Mouse (Mus musculus): ENCODE measurements around the gene Olfr467. TPM values are rescaled to one million over a fixed set of nuclear protein-coding genes. Genes with fewer than 3 reads are reported as not detected.

Olfr467 gene
- not detected in 2 replicates for polyA plus RNA-seq (2015; fragmentation: Nextera tagmentation; extraction: Ambion mirVana)

DNA sequence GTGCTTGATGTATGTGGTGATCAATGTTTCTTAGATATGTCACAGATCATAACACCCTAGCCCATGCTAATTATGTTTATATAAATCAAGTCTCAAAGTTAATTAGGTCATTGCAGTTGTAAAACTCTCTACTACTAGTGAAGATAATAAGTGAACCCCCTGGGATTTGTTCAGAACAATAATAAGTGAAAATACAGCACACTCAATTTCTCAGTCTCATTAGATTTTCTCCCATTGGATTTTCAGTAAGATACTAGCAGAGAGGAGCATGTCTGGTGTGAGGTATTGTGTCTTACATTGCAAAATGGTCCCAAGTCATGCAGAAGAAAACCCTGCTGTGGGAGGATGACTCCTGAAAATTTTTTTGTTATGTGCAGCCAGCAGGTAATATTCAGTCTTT is at the start of gene Olfr467:
Gene Olfr467, plus strand, starts transcription at position 301 of the 400 bp plus-strand sequence.
- H3K4me1 ChIP-seq (ENCODE audit: control insufficient read depth, insufficient read depth, low read length): no peaks in the 10 kb centered on the region
- no peak within 1 kb of the TSS for H3K27ac ChIP-seq (ENCODE audit: low read length)
- no peaks in the 10 kb centered on the region for H3K27me3 ChIP-seq (ENCODE audit: control insufficient read depth, insufficient read depth, low read length)
- no peak for ATAC-seq (replicated peaks; ENCODE audit: extremely low read depth, insufficient read depth, low FRiP score)
- no peak within 1 kb of the TSS for H3K4me3 ChIP-seq (ENCODE audit: low read length)
- H3K9me3 ChIP-seq (replicated peaks; ENCODE audit: control insufficient read depth, low read length): peaks cover 3% of the 10 kb centered on the region; the same call in 1 of the 2 replicates
- no peaks in the 10 kb centered on the region for H3K36me3 ChIP-seq (ENCODE audit: control insufficient read depth, insufficient read depth)
- H3K4me2 ChIP-seq (ENCODE audit: low read depth, low read length): no peak within 1 kb of the TSS
- H3K9ac ChIP-seq (ENCODE audit: low read length): no peak within 1 kb of the TSS

DNA sequence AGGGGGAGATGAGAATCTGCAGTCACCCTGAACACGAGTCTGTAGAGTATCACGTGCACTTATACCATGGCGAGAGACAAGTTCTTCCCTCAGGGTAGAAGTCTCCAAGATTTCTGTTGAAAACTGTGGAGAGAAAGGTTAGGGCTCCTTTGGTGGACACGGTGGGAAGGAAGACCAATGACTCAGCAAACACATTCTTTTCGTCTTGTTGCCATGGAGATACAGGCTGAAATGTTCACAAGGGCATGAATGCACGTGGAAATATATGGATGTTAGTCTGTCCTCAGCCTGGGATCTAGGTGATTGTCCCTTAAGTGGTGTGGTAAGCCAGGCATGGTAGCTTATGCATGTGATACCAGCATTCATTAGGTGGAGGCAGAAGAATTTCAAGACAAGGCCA is 41.3 kb upstream of the Olfr467 start:
- ATAC-seq (replicated peaks; ENCODE audit: extremely low read depth, insufficient read depth, low FRiP score): no peak
- 52% methylated on average over 6 of the region's 6 CpGs for WGBS

GRCm38 (mm10) chr7:107778216-107778615 is 33.8 kb upstream of the Olfr467 start:
- Histone ChIP-seq H3K27ac (ENCODE audit: low read length) (no peak overlapping the region), H3K27me3 (ENCODE audit: control insufficient read depth, insufficient read depth, low read length) (no peaks in the 10 kb centered on the region), H3K4me3 (ENCODE audit: low read length) (no peak overlapping the region), H3K4me1 (ENCODE audit: control insufficient read depth, insufficient read depth, low read length) (no peaks in the 10 kb centered on the region), H3K9ac (ENCODE audit: low read length) (no peak overlapping the region), H3K9me3 (replicated peaks; ENCODE audit: control insufficient read depth, low read length) (no peaks in the 10 kb centered on the region), H3K4me2 (ENCODE audit: low read depth, low read length) (no peak overlapping the region), H3K36me3 (ENCODE audit: control insufficient read depth, insufficient read depth) (no peaks in the 10 kb centered on the region)
- ATAC-seq (replicated peaks; ENCODE audit: extremely low read depth, insufficient read depth, low FRiP score): no peak
- 61% methylated on average over 1 of the region's 1 CpGs for WGBS

More for the DNA sequence above, 41.3 kb upstream of the Olfr467 start:
- Histone ChIP-seq H3K9ac (ENCODE audit: low read length) (no peak overlapping the region), H3K27ac (ENCODE audit: low read length) (no peak overlapping the region), H3K36me3 (ENCODE audit: control insufficient read depth, insufficient read depth) (no peaks in the 10 kb centered on the region), H3K9me3 (replicated peaks; ENCODE audit: control insufficient read depth, low read length) (no peaks in the 10 kb centered on the region), H3K4me1 (ENCODE audit: control insufficient read depth, insufficient read depth, low read length) (no peaks in the 10 kb centered on the region), H3K27me3 (ENCODE audit: control insufficient read depth, insufficient read depth, low read length) (no peaks in the 10 kb centered on the region), H3K4me3 (ENCODE audit: low read length) (no peak overlapping the region), H3K4me2 (ENCODE audit: low read depth, low read length) (no peak overlapping the region)

GRCm38 (mm10) chr7:107779611-107780010 is 32.5 kb upstream of the Olfr467 start:
- H3K36me3 ChIP-seq (ENCODE audit: control insufficient read depth, insufficient read depth): no peaks in the 10 kb centered on the region
- no peak overlapping the region for H3K4me3 ChIP-seq (ENCODE audit: low read length)
- no peaks in the 10 kb centered on the region for H3K9me3 ChIP-seq (replicated peaks; ENCODE audit: control insufficient read depth, low read length)
- H3K27ac ChIP-seq (ENCODE audit: low read length): no peak overlapping the region
- no peaks in the 10 kb centered on the region for H3K4me1 ChIP-seq (ENCODE audit: control insufficient read depth, insufficient read depth, low read length)
- no peak overlapping the region for H3K4me2 ChIP-seq (ENCODE audit: low read depth, low read length)
- WGBS: 41% methylated on average over 4 of the region's 4 CpGs
- ATAC-seq (replicated peaks; ENCODE audit: extremely low read depth, insufficient read depth, low FRiP score): no peak
- H3K27me3 ChIP-seq (ENCODE audit: control insufficient read depth, insufficient read depth, low read length): no peaks in the 10 kb centered on the region
- H3K9ac ChIP-seq (ENCODE audit: low read length): no peak overlapping the region

DNA sequence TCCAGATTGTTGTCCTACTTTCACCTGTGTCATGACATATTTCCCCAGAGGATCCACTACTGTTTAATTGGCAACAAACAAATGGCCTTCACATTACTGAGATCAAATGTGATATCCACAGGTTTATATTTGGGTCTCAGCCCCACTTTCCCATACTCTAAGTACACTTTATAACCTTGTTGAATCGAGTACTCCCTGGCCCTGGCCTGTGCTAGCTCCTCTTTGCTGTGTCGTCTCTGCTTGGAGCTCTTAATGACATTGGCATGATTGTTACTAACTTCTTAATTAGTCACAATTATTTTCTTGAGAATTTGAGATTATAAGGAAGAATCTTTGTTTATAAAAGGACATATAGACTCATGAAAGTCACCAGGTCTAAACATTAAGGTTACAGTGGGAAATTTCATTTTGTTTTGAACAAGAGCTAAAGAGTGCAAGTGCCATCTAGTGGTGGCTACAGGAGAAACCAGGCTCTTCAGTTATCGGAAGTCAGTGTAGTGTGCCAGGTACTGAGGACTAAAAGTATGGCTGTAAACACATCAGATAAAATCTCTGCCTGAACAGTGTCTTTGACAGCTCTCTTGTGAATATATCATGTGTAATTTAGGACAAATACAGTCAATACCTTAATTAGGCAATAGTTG is 24.0 kb upstream of the Olfr467 start:
- no peak overlapping the region for H3K4me2 ChIP-seq (ENCODE audit: low read depth, low read length)
- H3K27me3 ChIP-seq (ENCODE audit: control insufficient read depth, insufficient read depth, low read length): no peaks in the 10 kb centered on the region
- H3K27ac ChIP-seq (ENCODE audit: low read length): no peak overlapping the region
- H3K4me3 ChIP-seq (ENCODE audit: low read length): no peak overlapping the region
- no peaks in the 10 kb centered on the region for H3K4me1 ChIP-seq (ENCODE audit: control insufficient read depth, insufficient read depth, low read length)
- no peak for ATAC-seq (replicated peaks; ENCODE audit: extremely low read depth, insufficient read depth, low FRiP score)
- no peaks in the 10 kb centered on the region for H3K36me3 ChIP-seq (ENCODE audit: control insufficient read depth, insufficient read depth)
- 59% methylated on average over 3 of the region's 3 CpGs for WGBS
- H3K9me3 ChIP-seq (replicated peaks; ENCODE audit: control insufficient read depth, low read length): no peaks in the 10 kb centered on the region
- no peak overlapping the region for H3K9ac ChIP-seq (ENCODE audit: low read length)

DNA sequence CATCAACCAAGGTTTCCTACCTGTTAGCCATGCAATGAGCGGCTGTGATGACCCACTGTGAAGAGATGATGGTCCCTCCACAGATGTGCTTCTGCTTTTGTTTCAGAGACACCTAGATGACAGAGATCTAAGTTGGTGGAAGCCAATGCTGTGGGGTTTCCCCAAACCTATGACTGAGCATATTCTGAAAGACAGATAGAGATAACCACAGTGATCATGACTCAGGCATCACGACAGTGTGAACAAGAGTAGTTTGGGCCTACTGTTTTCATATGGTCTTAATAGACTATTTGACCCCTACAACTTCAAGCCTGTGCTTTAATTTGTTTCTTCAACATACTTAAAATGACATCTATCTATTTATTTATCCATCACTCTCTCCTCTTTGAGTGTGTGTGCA is 15.6 kb upstream of the Olfr467 start:
- 77% methylated on average over 2 of the region's 2 CpGs for WGBS
- H3K4me1 ChIP-seq (ENCODE audit: control insufficient read depth, insufficient read depth, low read length): no peaks in the 10 kb centered on the region
- no peak overlapping the region for H3K27ac ChIP-seq (ENCODE audit: low read length)
- H3K9ac ChIP-seq (ENCODE audit: low read length): no peak overlapping the region
- H3K4me3 ChIP-seq (ENCODE audit: low read length): no peak overlapping the region
- H3K27me3 ChIP-seq (ENCODE audit: control insufficient read depth, insufficient read depth, low read length): no peaks in the 10 kb centered on the region
- no peak overlapping the region for H3K4me2 ChIP-seq (ENCODE audit: low read depth, low read length)
- no peaks in the 10 kb centered on the region for H3K36me3 ChIP-seq (ENCODE audit: control insufficient read depth, insufficient read depth)
- no peak for ATAC-seq (replicated peaks; ENCODE audit: extremely low read depth, insufficient read depth, low FRiP score)
- no peaks in the 10 kb centered on the region for H3K9me3 ChIP-seq (replicated peaks; ENCODE audit: control insufficient read depth, low read length)

DNA sequence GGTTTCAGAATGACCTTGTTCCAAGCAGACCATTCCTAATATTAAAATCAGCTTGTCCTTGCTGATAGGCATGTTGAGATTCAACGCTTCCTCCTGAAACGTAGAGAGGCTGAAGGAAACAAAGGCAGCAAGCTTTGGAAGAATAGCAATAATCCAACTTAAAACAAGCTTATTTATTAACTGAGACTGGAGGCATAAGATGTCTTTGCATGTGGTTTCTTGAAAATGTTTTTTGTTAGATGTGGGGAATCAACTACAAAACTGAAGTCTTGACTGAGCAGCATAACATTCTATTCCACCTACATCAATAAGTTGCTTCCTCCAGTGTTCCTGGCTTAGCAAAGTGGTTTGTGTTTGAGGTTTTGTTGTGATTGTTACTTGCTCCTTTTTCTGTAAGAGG is 11.0 kb upstream of the Olfr467 start, which contains the start of gene Ovch2:
Gene Ovch2, minus strand, starts transcription at position 101 of the 400 bp plus-strand sequence.
- Histone ChIP-seq H3K36me3 (ENCODE audit: control insufficient read depth, insufficient read depth) (no peaks in the 10 kb centered on the region), H3K27me3 (ENCODE audit: control insufficient read depth, insufficient read depth, low read length) (no peaks in the 10 kb centered on the region), H3K9me3 (replicated peaks; ENCODE audit: control insufficient read depth, low read length) (no peaks in the 10 kb centered on the region), H3K4me2 (ENCODE audit: low read depth, low read length) (no peak within 1 kb of the TSS), H3K4me3 (ENCODE audit: low read length) (no peak within 1 kb of the TSS), H3K9ac (ENCODE audit: low read length) (no peak within 1 kb of the TSS), H3K4me1 (ENCODE audit: control insufficient read depth, insufficient read depth, low read length) (no peaks in the 10 kb centered on the region), H3K27ac (ENCODE audit: low read length) (no peak within 1 kb of the TSS)
- ATAC-seq (replicated peaks; ENCODE audit: extremely low read depth, insufficient read depth, low FRiP score): no peak
- WGBS: 86% methylated on average over 2 of the region's 2 CpGs

DNA sequence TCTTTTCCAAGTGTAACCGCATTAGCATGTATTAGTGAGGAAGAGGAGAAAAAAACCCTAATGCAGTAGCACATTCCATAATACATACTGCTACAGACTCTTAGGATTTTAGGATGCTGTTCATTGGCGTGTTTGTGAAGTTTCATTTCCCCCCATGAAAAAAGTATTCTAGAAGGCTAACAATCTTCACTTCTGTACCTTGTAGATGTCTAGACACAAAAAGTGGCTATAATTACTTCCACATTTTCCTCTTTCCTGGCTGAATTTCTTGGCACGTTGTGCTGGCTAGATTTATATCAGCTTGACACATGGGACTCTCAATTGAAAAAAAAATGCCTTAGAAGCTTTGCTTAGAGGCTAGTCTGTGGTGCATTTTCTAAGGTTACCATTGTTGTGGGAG is 9.9 kb upstream of the Olfr467 start:
- no peaks in the 10 kb centered on the region for H3K27me3 ChIP-seq (ENCODE audit: control insufficient read depth, insufficient read depth, low read length)
- ATAC-seq (replicated peaks; ENCODE audit: extremely low read depth, insufficient read depth, low FRiP score): no peak
- no peaks in the 10 kb centered on the region for H3K36me3 ChIP-seq (ENCODE audit: control insufficient read depth, insufficient read depth)
- H3K9me3 ChIP-seq (replicated peaks; ENCODE audit: control insufficient read depth, low read length): no peaks in the 10 kb centered on the region
- WGBS: 57% methylated on average over 3 of the region's 3 CpGs
- no peak overlapping the region for H3K27ac ChIP-seq (ENCODE audit: low read length)
- no peaks in the 10 kb centered on the region for H3K4me1 ChIP-seq (ENCODE audit: control insufficient read depth, insufficient read depth, low read length)
- no peak overlapping the region for H3K4me3 ChIP-seq (ENCODE audit: low read length)
- no peak overlapping the region for H3K9ac ChIP-seq (ENCODE audit: low read length)
- no peak overlapping the region for H3K4me2 ChIP-seq (ENCODE audit: low read depth, low read length)

DNA sequence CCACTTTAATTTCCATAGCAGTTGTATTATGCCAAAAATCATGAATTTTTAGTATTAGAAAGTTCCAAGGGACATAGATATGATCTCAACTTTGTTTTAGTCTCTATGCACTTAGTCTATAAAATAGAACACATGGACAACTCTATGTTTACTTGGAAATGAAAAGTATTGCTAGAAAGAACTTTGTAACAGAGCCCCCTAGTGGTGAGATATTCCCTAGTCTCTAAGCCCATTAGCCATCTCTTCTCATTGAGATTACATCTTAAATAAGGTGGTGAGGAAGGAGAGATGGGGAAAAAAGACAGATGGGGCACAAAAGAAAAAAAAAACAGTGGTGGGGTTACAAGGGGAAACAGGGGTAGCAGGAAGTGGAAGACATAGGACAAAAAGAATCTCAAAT is 7.4 kb downstream of the Olfr467 start:
- no peak overlapping the region for H3K4me3 ChIP-seq (ENCODE audit: low read length)
- no peaks in the 10 kb centered on the region for H3K9me3 ChIP-seq (replicated peaks; ENCODE audit: control insufficient read depth, low read length)
- H3K27me3 ChIP-seq (ENCODE audit: control insufficient read depth, insufficient read depth, low read length): no peaks in the 10 kb centered on the region
- no peak overlapping the region for H3K4me2 ChIP-seq (ENCODE audit: low read depth, low read length)
- ATAC-seq (replicated peaks; ENCODE audit: extremely low read depth, insufficient read depth, low FRiP score): no peak
- no peak overlapping the region for H3K27ac ChIP-seq (ENCODE audit: low read length)
- no peaks in the 10 kb centered on the region for H3K4me1 ChIP-seq (ENCODE audit: control insufficient read depth, insufficient read depth, low read length)
- H3K36me3 ChIP-seq (ENCODE audit: control insufficient read depth, insufficient read depth): no peaks in the 10 kb centered on the region
- H3K9ac ChIP-seq (ENCODE audit: low read length): no peak overlapping the region
